Mouse (Mus musculus) limb, embryonic 14.5 days (tissue): ENCODE measurements around the gene Cc2d1a. TPM values are rescaled to one million over a fixed set of nuclear protein-coding genes. Genes with fewer than 3 reads are reported as not detected.

ENCODE experiments used
- ATAC-seq: fragments of 200-750 bp; cut with Nextera tagmentation; 2 replicates; pipeline ENCODE4 v1.8.0; 2017; ENCODE audit warnings: low read depth, moderate number of reproducible peaks, moderate TSS enrichment; ENCODE audit not compliant: low FRiP score
- DNase-seq: peaks from one replicate; pipeline ENCODE4 v3.0.0-alpha.2; 2015; ENCODE audit warnings: low spot score
- H3K27ac ChIP-seq: fragments of 300-500 bp; sonication (generic); replicated peaks from 2 replicates; pipeline ENCODE4 v1.5.1; 2014; ENCODE audit warnings: low read depth, mild to moderate bottlenecking, low read length, moderate library complexity, mixed read lengths
- H3K27me3 ChIP-seq: fragments of 300-500 bp; sonication (generic); 2 replicates; pipeline ENCODE4 v1.6.1; 2014; ENCODE audit warnings: low read length, mixed read lengths; ENCODE audit not compliant: control insufficient read depth, insufficient read depth
- H3K36me3 ChIP-seq: fragments of 300-500 bp; sonication (generic); 2 replicates; pipeline ENCODE4 v1.6.1; 2014; ENCODE audit warnings: mild to moderate bottlenecking, low read length, moderate library complexity, mixed read lengths; ENCODE audit not compliant: control insufficient read depth, insufficient read depth
- H3K4me1 ChIP-seq: fragments of 300-500 bp; sonication (generic); 2 replicates; pipeline ENCODE4 v1.6.1; 2014; ENCODE audit warnings: antibody characterized with exemption, low read length, mixed read lengths; ENCODE audit not compliant: control insufficient read depth, insufficient read depth
- H3K4me2 ChIP-seq: fragments of 300-500 bp; sonication (generic); replicated peaks from 2 replicates; pipeline ENCODE4 v1.6.1; 2014; ENCODE audit warnings: low read depth, mild to moderate bottlenecking, low read length, moderate library complexity; ENCODE audit not compliant: severe bottlenecking
- H3K4me3 ChIP-seq: fragments of 300-500 bp; sonication (generic); replicated peaks from 2 replicates; pipeline ENCODE4 v1.5.1; 2014; ENCODE audit warnings: low read length
- H3K9ac ChIP-seq: fragments of 300-500 bp; sonication (generic); 2 replicates; pipeline ENCODE4 v1.6.1; 2014; ENCODE audit warnings: mild to moderate bottlenecking, low read depth, low read length, moderate library complexity; ENCODE audit not compliant: severe bottlenecking
- H3K9me3 ChIP-seq: fragments of 300-500 bp; sonication (generic); 2 replicates; pipeline ENCODE4 v1.6.1; 2016; ENCODE audit warnings: low read length; ENCODE audit not compliant: control insufficient read depth
- POLR2A ChIP-seq: fragments of 200-500 bp; IDR thresholded peaks from 2 replicates; pipeline ENCODE4 v1.8.0; 2012; ENCODE audit warnings: inconsistent platforms, mild to moderate bottlenecking, moderate library complexity, borderline replicate concordance; ENCODE audit not compliant: insufficient read depth, insufficient read length; ENCODE audit errors: extremely low read depth
- WGBS: fragments of 180-500 bp; shearing (Covaris S2); extraction: QIAGEN DNeasy Blood & Tissue Kit; methylation state at CpG from one replicate; pipeline ENCODE4 v1.1.7; 2014; 5-methylcytosine and 5-hydroxymethylcytosine counted together
- polyA plus RNA-seq, 2 experiments: library from polyadenylated mRNA; depleted of rRNA in 1 of 2; stranded (reverse) in 1 of 2; unstranded in 1 of 2; fragments of >200 nt; fragmentation: Nextera tagmentation in 1 of 2; extraction: Ambion mirVana in 1 of 2; gene quantifications; 2 replicates each; pipeline versions ENCODE4 v1.2.1 to v1.2.3; 2012 to 2014

Cc2d1a gene
- polyA plus RNA-seq, 2 experiments = 21.6 to 30.9 TPM

DNA sequence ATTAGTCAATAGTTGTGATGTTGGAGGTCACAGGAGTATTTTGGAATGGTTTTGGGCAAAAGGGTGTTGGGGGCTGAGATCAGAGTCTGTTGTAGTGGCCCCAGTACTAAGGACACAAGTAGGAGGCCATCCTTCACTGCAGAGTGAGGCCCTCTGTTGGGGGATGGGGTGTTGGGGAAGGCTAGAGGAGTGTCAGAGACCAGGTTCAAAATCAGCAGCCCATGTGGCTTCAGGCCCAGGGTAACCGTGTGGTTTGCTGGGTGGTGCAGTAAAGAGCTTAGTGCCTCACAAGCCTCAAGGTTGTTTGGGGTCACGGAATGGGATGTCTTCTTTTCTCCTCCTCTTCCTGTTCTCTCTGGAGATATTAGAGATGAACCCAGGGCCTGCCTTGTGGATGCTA lies 21.0 kb downstream of the Cc2d1a start:
- H3K4me1 ChIP-seq = peaks cover 16% of the 10 kb centered on the region; the same call in 1 of the 2 replicates
- peaks cover 2% of the 10 kb centered on the region for H3K36me3 ChIP-seq
- H3K27ac ChIP-seq = 0 out of 2 replicates have a peak overlapping the region, but pooled peaks have one; percentile 5
- 69% methylated on average over 2 of the region's 2 CpGs for WGBS
- no peak overlapping the region for H3K4me3 ChIP-seq
- ATAC-seq (no peak), DNase-seq (no peak)
- no peaks in the 10 kb centered on the region for H3K27me3 ChIP-seq
- no peaks in the 10 kb centered on the region for H3K9me3 ChIP-seq
- 0 out of 2 replicates have a peak overlapping the region, but pooled peaks have one; percentile 17 for H3K9ac ChIP-seq
- no peak overlapping the region for H3K4me2 ChIP-seq
- TF ChIP-seq POLR2A = no peak

- DNase-seq (no peak), ATAC-seq (no peak)
- no peaks in the 10 kb centered on the region for H3K36me3 ChIP-seq
- no peaks in the 10 kb centered on the region for H3K27me3 ChIP-seq
- H3K9ac ChIP-seq = no peak within 1 kb of the TSS
- no peak within 1 kb of the TSS for H3K4me2 ChIP-seq
- 0 out of 2 replicates have a peak within 1 kb of the TSS, but pooled peaks have one; percentile 5 for H3K27ac ChIP-seq
- H3K4me1 ChIP-seq = peaks cover 14% of the 10 kb centered on the region; the same call in 1 of the 2 replicates
- no peaks in the 10 kb centered on the region for H3K9me3 ChIP-seq
- 51% methylated on average over 7 of the region's 9 CpGs for WGBS
- TF ChIP-seq POLR2A = no peak
- no peak within 1 kb of the TSS for H3K4me3 ChIP-seq
These were observed 22.1 kb downstream of the Cc2d1a start, which contains the start of gene Podnl1 for GRCm38 (mm10) chr8:84125656-84126055. Podnl1 (plus strand) TSS chr8:84125989.

DNA sequence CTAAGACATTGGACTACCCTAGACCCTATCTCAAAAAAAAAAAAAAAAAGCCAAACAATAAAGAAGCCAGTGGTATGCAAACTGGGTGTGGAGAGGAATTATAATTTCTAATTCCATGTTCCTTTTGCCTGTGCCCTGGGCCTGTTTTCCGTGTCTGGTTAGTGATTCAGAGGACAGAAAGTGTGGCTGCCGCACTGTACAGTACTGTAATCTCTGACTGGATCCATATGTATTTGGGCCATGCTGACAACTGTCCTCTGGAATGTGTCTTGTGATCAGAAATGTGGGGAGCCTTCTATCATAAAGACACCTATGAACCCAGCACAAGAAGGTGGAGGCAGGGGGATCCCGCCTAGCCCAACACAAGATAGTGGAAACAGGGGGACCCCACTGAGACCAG lies 25.6 kb downstream of the Cc2d1a start:
- TF ChIP-seq POLR2A = no peak
- ATAC-seq (no peak), DNase-seq (no peak)
- Histone ChIP-seq H3K27me3 (no peaks in the 10 kb centered on the region), H3K4me2 (no peak overlapping the region), H3K4me3 (no peak overlapping the region), H3K36me3 (no peaks in the 10 kb centered on the region), H3K9me3 (no peaks in the 10 kb centered on the region), H3K27ac (no peak overlapping the region), H3K9ac (no peak overlapping the region), H3K4me1 (peaks cover 3% of the 10 kb centered on the region; the same call in 1 of the 2 replicates)
- WGBS = 84% methylated on average over 3 of the region's 3 CpGs

DNA sequence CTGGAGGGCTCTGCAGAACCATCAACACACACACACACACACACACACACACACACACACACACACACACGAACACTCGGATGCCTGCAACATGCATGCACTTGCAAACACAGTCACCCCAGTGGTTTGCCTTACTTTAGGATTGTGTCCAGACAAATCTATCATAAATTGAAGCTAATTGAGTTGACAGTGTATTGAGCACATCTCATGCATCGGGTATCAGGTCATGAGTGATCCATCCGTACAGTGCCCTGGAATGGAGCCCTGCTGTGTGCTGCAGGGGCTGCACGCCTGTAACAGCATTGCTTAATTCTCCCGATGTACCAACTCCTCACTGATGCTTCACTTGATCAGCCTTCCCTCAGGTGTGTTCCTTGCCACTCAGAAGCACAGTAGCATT lies 32.1 kb downstream of the Cc2d1a start:
- Histone ChIP-seq H3K9ac (no peak overlapping the region), H3K4me2 (no peak overlapping the region), H3K27ac (no peak overlapping the region), H3K27me3 (no peaks in the 10 kb centered on the region), H3K9me3 (no peaks in the 10 kb centered on the region), H3K4me3 (no peak overlapping the region), H3K4me1 (no peaks in the 10 kb centered on the region), H3K36me3 (no peaks in the 10 kb centered on the region)
- DNase-seq (no peak), ATAC-seq (no peak)
- no peak for TF ChIP-seq POLR2A
- WGBS = 85% methylated on average over 6 of the region's 6 CpGs

DNA sequence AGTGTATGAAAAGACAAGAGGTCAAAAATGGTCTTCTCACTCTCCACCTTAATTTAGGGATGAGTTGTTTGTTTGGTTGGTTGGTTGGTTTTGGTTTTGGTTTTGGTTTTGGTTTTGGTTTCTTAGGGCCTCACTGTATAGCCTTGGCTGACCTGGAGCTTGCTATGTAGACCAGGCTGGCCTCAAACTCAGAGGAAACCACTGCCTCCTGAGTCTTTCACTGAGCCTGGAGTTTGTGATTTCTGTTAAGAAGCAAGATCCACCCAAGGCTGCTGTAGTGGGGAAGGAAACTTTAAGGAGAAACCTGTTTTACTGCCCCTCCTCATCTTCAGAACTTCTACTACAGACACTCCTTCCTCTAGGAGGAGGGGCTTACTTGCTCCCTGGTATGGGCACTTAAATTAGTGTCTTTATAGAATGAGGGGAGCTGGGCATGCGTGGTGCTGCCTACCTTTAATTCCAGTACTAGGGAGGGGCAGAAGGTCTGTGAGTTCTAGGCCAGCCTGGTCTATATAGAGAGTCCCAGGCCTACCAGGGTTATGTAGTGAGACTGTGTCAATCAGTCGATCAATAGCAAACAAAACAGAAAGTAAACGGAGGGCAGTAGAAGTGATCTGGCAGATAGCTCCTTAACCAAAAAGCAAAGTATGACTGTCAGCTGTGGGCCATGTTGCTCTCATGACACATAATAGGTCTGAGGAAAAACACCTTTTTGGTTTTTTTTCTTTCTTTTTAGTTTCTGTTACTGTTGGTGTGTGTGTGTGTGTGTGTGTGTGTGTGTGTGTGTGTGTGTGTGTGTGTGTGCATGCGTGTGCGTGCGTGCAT lies 41.3 kb downstream of the Cc2d1a start:
- Histone ChIP-seq H3K4me3 (no peak overlapping the region), H3K9ac (no peak overlapping the region), H3K27ac (no peak overlapping the region), H3K9me3 (no peaks in the 10 kb centered on the region), H3K36me3 (peaks cover 13% of the 10 kb centered on the region), H3K4me1 (peaks cover 11% of the 10 kb centered on the region), H3K27me3 (no peaks in the 10 kb centered on the region), H3K4me2 (no peak overlapping the region)
- no peak for ATAC-seq
- whole genome bisulfite sequencing = 92% methylated on average over 5 of the region's 6 CpGs
- TF ChIP-seq POLR2A = no peak
- DNase-seq = no peak
